Mouse (Mus musculus): ENCODE results near the gene Six5.

The Six5 gene

DNA sequence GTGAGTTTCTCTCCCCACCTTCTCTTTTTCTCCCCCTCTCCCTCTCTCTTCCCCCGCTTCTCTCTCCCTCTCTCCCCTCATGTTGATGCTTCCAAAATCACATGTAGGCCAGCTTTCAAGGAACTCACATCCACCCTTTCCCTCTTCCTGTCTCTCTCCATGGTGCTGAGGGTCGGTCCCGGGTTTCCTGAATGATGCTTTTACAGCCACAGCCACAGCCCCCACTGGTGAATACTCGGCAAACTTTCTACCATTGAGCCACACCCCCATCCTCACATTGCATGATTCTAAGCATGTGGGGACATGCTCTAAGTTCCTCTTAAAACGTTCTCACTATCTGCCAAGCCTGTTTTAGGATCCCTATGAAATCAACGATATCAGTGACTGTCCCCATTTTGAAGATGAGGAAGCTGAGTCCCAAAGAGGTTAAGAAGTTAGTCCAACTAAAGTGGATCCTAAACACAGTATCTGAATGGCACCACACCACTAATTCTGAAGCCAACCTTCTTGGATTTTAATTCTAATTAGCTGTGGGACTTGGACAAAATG lies 53.2 kb downstream of the Six5 start:
- DNase-seq (ENCODE audit: low spot score in 2 of 2): no peak

Data from cerebellum, postnatal 4 days (tissue).